Mouse (Mus musculus) cerebellum, postnatal 36 days (tissue): ENCODE measurements around the gene Nynrin.

Experiments used
- DNase-seq, 2 experiments: peaks; one replicate each; pipeline ENCODE4 v3.0.0; 2021 to 2022; ENCODE audit warnings: mixed read lengths in 2 of 2

Nynrin gene

GRCm38 (mm10) chr14:55878316-55878940 is 24.6 kb downstream of the Nynrin start:
- no peak for DNase-seq

GRCm38 (mm10) chr14:55879623-55880022 is 25.8 kb downstream of the Nynrin start:
- DNase-seq, result peak; percentile 73 to 75

- DNase-seq, result no peak
Measured at GRCm38 (mm10) chr14:55880982-55881381, 27.2 kb downstream of the Nynrin start.

- peak; percentile 95 for DNase-seq
Measured at GRCm38 (mm10) chr14:55882171-55882641, 28.4 kb downstream of the Nynrin start.

- DNase-seq, result peak; percentile 61 to 62
Measured at GRCm38 (mm10) chr14:55883149-55883661, 29.4 kb downstream of the Nynrin start.

- DNase-seq, result no peak
Measured at GRCm38 (mm10) chr14:55883663-55884062, 29.9 kb downstream of the Nynrin start.

- DNase-seq, result peak; percentile 99
Measured at GRCm38 (mm10) chr14:55884166-55884565, 30.4 kb downstream of the Nynrin start, which contains the start of gene Cbln3. Gene Cbln3 (minus strand): TSS chr14:55884392.

- DNase-seq, result peak; percentile 90 to 95
Measured at GRCm38 (mm10) chr14:55884713-55885113, 30.9 kb downstream of the Nynrin start, which contains the start of gene Khnyn. Gene Khnyn (plus strand): TSS chr14:55884947.

- DNase-seq, result no peak
Measured at GRCm38 (mm10) chr14:55885114-55885790, 31.4 kb downstream of the Nynrin start.

GRCm38 (mm10) chr14:55885791-55886271 is 32.0 kb downstream of the Nynrin start:
- peak; percentile 51 to 68 for DNase-seq

- no peak for DNase-seq
Measured at GRCm38 (mm10) chr14:55886571-55887382, 33.0 kb downstream of the Nynrin start.

GRCm38 (mm10) chr14:55897671-55898070 is 43.9 kb downstream of the Nynrin start:
- no peak for DNase-seq

GRCm38 (mm10) chr14:55898947-55899346 is 45.1 kb downstream of the Nynrin start:
- DNase-seq, result no peak

GRCm38 (mm10) chr14:55899701-55900413 is 46.0 kb downstream of the Nynrin start, which contains the start of gene Sdr39u1:
Gene Sdr39u1 (minus strand): TSS chr14:55900293.
- DNase-seq, result peak; percentile 92 to 93

GRCm38 (mm10) chr14:55900414-55900755 is 46.6 kb downstream of the Nynrin start:
- DNase-seq, result no peak

GRCm38 (mm10) chr14:55905518-55905917 is 51.7 kb downstream of the Nynrin start:
- DNase-seq, result no peak

- no peak for DNase-seq
Measured at GRCm38 (mm10) chr14:55913406-55913805, 59.6 kb downstream of the Nynrin start.

GRCm38 (mm10) chr14:55918240-55919082 is 64.7 kb downstream of the Nynrin start:
- peak; percentile 70 to 85 for DNase-seq

- DNase-seq, result no peak
Measured at GRCm38 (mm10) chr14:55922475-55923232, 68.8 kb downstream of the Nynrin start.
